In genomic region chr15:92268341-92268740, GRCm38 (mm10) we compare ENCODE assay signal across 27 mouse cellular contexts.
DNase-seq lines count a peak whose midpoint lies in the region; ATAC-seq lines count a peak whose summit lies in the region.
"Had no signal": no experiment of that assay in that cellular context is flagged by ENCODE, and none has a peak within 500 bp of the region (broad histone marks: within the 10 kb centered on the region; RNA-seq: fewer than 3 reads in every experiment).

No protein-coding gene starts in this region.

- H3K4me3 ChIP-seq in embryonic facial prominence, embryonic 14.5 days (ENCODE audit: low read depth, low read length): no peak overlapping the region
- H3K4me3 ChIP-seq in embryonic facial prominence, embryonic 10.5 days: no peak overlapping the region
- no peak overlapping the region for H3K4me3 ChIP-seq in midbrain, embryonic 11.5 days (ENCODE audit: low read depth, low read length)
- no peak overlapping the region for H3K4me3 ChIP-seq in midbrain, embryonic 10.5 days
- no peak overlapping the region for H3K4me3 ChIP-seq in embryonic facial prominence, embryonic 15.5 days (replicated peaks)
- H3K4me3 ChIP-seq in forebrain, embryonic 14.5 days (ENCODE audit: low read depth, low read length): no peak overlapping the region
- H3K4me3 ChIP-seq: embryonic facial prominence, embryonic 12.5 days; forebrain, embryonic 13.5 days; heart, adult 2 months; heart, embryonic 12.5 days; hindbrain, embryonic 12.5 days had no signal

- no peaks in the 10 kb centered on the region for H3K27me3 ChIP-seq in embryonic facial prominence, embryonic 14.5 days (replicated peaks; ENCODE audit: control insufficient read depth, insufficient read depth, low read length)
- no peaks in the 10 kb centered on the region for H3K27me3 ChIP-seq in embryonic facial prominence, embryonic 10.5 days (replicated peaks; ENCODE audit: low read depth, poor library complexity, severe bottlenecking)
- no peaks in the 10 kb centered on the region for H3K27me3 ChIP-seq in midbrain, embryonic 11.5 days (ENCODE audit: control insufficient read depth, insufficient read depth, low read length)
- H3K27me3 ChIP-seq in midbrain, embryonic 10.5 days (ENCODE audit: low read depth, poor library complexity, severe bottlenecking): no peaks in the 10 kb centered on the region
- H3K27me3 ChIP-seq in embryonic facial prominence, embryonic 15.5 days: no peaks in the 10 kb centered on the region
- H3K27me3 ChIP-seq in forebrain, embryonic 14.5 days (replicated peaks; ENCODE audit: control insufficient read depth, insufficient read depth, low read length): no peaks in the 10 kb centered on the region
- H3K27me3 ChIP-seq: embryonic facial prominence, embryonic 12.5 days; forebrain, embryonic 13.5 days; heart, embryonic 12.5 days; hindbrain, embryonic 12.5 days had no signal

- ATAC-seq in embryonic facial prominence, embryonic 14.5 days (ENCODE audit: low read depth): no peak
- ATAC-seq in midbrain, embryonic 11.5 days (ENCODE audit: low FRiP score): no peak
- no peak for ATAC-seq in embryonic facial prominence, embryonic 15.5 days (ENCODE audit: insufficient number of reproducible peaks, low FRiP score, low TSS enrichment, low read depth)
- no peak for ATAC-seq in forebrain, embryonic 14.5 days
- ATAC-seq: CD4-positive, CD25-positive, alpha-beta regulatory T cell, adult 4 months; forebrain, embryonic 13.5 days; hindbrain, embryonic 16.5 days; inflammation-experienced regulatory T-cells, adult 6 months; intestine, postnatal 0 days; Patski had no signal

- DNase-seq in embryonic facial prominence, embryonic 14.5 days (ENCODE audit: low spot score): peak; percentile 36
- no peak for DNase-seq in embryonic facial prominence, embryonic 10.5 days (ENCODE audit: low spot score)
- DNase-seq in midbrain, embryonic 11.5 days (ENCODE audit: low spot score, missing footprints): peak; percentile 6
- DNase-seq in midbrain, embryonic 10.5 days (ENCODE audit: low spot score): no peak
- no peak for DNase-seq in MN1 (ENCODE audit: low spot score)
- no peak for DNase-seq in forebrain, embryonic 14.5 days (ENCODE audit: low spot score)
- DNase-seq: adrenal gland, adult 2 months; adrenal gland, postnatal 25 days; B cell, adult 2 months; cerebellum, adult 11 months; cerebellum, adult 8-10 months; cerebellum, postnatal 14 days; embryo, embryonic 11 days; gastrocnemius, postnatal 10 days; heart, adult 2 months; heart, postnatal 36 days had no signal

- no peak overlapping the region for H3K9ac ChIP-seq in embryonic facial prominence, embryonic 14.5 days (ENCODE audit: low read depth, low read length)
- H3K9ac ChIP-seq in midbrain, embryonic 11.5 days (ENCODE audit: low read length): no peak overlapping the region
- H3K9ac ChIP-seq in embryonic facial prominence, embryonic 15.5 days: no peak overlapping the region
- H3K9ac ChIP-seq in forebrain, embryonic 14.5 days (ENCODE audit: low read length): no peak overlapping the region
- H3K9ac ChIP-seq: embryonic facial prominence, embryonic 12.5 days; forebrain, embryonic 13.5 days; heart, embryonic 12.5 days; hindbrain, embryonic 12.5 days had no signal

- peak overlapping the region; percentile 8; the same call in 1 of the 2 replicates for H3K4me2 ChIP-seq in embryonic facial prominence, embryonic 14.5 days (ENCODE audit: low read depth, low read length)
- H3K4me2 ChIP-seq in midbrain, embryonic 11.5 days: no peak overlapping the region
- H3K4me2 ChIP-seq in embryonic facial prominence, embryonic 15.5 days (replicated peaks): no peak overlapping the region
- H3K4me2 ChIP-seq in forebrain, embryonic 14.5 days (ENCODE audit: low read length): no peak overlapping the region
- H3K4me2 ChIP-seq: embryonic facial prominence, embryonic 12.5 days; forebrain, embryonic 13.5 days; heart, embryonic 12.5 days; hindbrain, embryonic 12.5 days had no signal

- no peaks in the 10 kb centered on the region for H3K36me3 ChIP-seq in embryonic facial prominence, embryonic 14.5 days (ENCODE audit: control insufficient read depth, insufficient read depth, low read length)
- H3K36me3 ChIP-seq in embryonic facial prominence, embryonic 10.5 days (replicated peaks): no peaks in the 10 kb centered on the region
- H3K36me3 ChIP-seq in midbrain, embryonic 11.5 days (ENCODE audit: control insufficient read depth, insufficient read depth, low read length): no peaks in the 10 kb centered on the region
- no peaks in the 10 kb centered on the region for H3K36me3 ChIP-seq in midbrain, embryonic 10.5 days
- no peaks in the 10 kb centered on the region for H3K36me3 ChIP-seq in embryonic facial prominence, embryonic 15.5 days
- H3K36me3 ChIP-seq in forebrain, embryonic 14.5 days (ENCODE audit: control insufficient read depth, insufficient read depth, low read length): no peaks in the 10 kb centered on the region
- H3K36me3 ChIP-seq: embryonic facial prominence, embryonic 12.5 days; G1E; heart, embryonic 12.5 days; hindbrain, embryonic 12.5 days had no signal

- no peaks in the 10 kb centered on the region for H3K9me3 ChIP-seq in embryonic facial prominence, embryonic 14.5 days (ENCODE audit: control insufficient read depth, low read length)
- no peaks in the 10 kb centered on the region for H3K9me3 ChIP-seq in embryonic facial prominence, embryonic 10.5 days
- no peaks in the 10 kb centered on the region for H3K9me3 ChIP-seq in midbrain, embryonic 11.5 days (ENCODE audit: control insufficient read depth, low read length)
- H3K9me3 ChIP-seq in midbrain, embryonic 10.5 days (replicated peaks): no peaks in the 10 kb centered on the region
- H3K9me3 ChIP-seq in embryonic facial prominence, embryonic 15.5 days (replicated peaks): no peaks in the 10 kb centered on the region
- no peaks in the 10 kb centered on the region for H3K9me3 ChIP-seq in forebrain, embryonic 14.5 days (replicated peaks; ENCODE audit: control insufficient read depth, low read length)
- H3K9me3 ChIP-seq: embryonic facial prominence, embryonic 12.5 days; forebrain, embryonic 13.5 days; heart, embryonic 12.5 days; hindbrain, embryonic 12.5 days had no signal

- peak overlapping the region; percentile 46 for H3K27ac ChIP-seq in embryonic facial prominence, embryonic 14.5 days (replicated peaks; ENCODE audit: low read depth, low read length)
- no peak overlapping the region for H3K27ac ChIP-seq in embryonic facial prominence, embryonic 10.5 days (replicated peaks)
- no peak overlapping the region for H3K27ac ChIP-seq in midbrain, embryonic 11.5 days (ENCODE audit: low read depth, low read length)
- no peak overlapping the region for H3K27ac ChIP-seq in midbrain, embryonic 10.5 days (replicated peaks)
- H3K27ac ChIP-seq in embryonic facial prominence, embryonic 15.5 days (replicated peaks): 0 out of 2 replicates have a peak overlapping the region, but pooled peaks have one; percentile 30
- no peak overlapping the region for H3K27ac ChIP-seq in forebrain, embryonic 14.5 days (ENCODE audit: low read depth, low read length)
- H3K27ac ChIP-seq: embryonic facial prominence, embryonic 12.5 days; forebrain, embryonic 13.5 days; heart, adult 2 months; hindbrain, embryonic 12.5 days had no signal

- 39% methylated on average over 3 of the region's 3 CpGs for WGBS in embryonic facial prominence, embryonic 14.5 days
- 41% methylated on average over 3 of the region's 3 CpGs for WGBS in embryonic facial prominence, embryonic 10.5 days
- 26% methylated on average over 3 of the region's 3 CpGs for WGBS in midbrain, embryonic 11.5 days
- WGBS in midbrain, embryonic 10.5 days: 25% methylated on average over 3 of the region's 3 CpGs
- WGBS in embryonic facial prominence, embryonic 15.5 days: 55% methylated on average over 3 of the region's 3 CpGs
- WGBS in forebrain, embryonic 14.5 days: 27% methylated on average over 3 of the region's 3 CpGs

- H3K4me1 ChIP-seq in embryonic facial prominence, embryonic 14.5 days (ENCODE audit: control insufficient read depth, insufficient read depth, low read length): no peaks in the 10 kb centered on the region
- H3K4me1 ChIP-seq in embryonic facial prominence, embryonic 10.5 days: no peaks in the 10 kb centered on the region
- no peaks in the 10 kb centered on the region for H3K4me1 ChIP-seq in midbrain, embryonic 11.5 days (ENCODE audit: control insufficient read depth, insufficient read depth, low read length)
- peaks cover 2% of the 10 kb centered on the region; the same call in 1 of the 2 replicates for H3K4me1 ChIP-seq in midbrain, embryonic 10.5 days
- H3K4me1 ChIP-seq in embryonic facial prominence, embryonic 15.5 days: no peaks in the 10 kb centered on the region
- no peaks in the 10 kb centered on the region for H3K4me1 ChIP-seq in forebrain, embryonic 14.5 days (ENCODE audit: control insufficient read depth, insufficient read depth, low read length)
- H3K4me1 ChIP-seq: forebrain, embryonic 13.5 days; heart, embryonic 12.5 days had no signal

Comparison
In these comparisons a context has a peak if more than half of its experiments do, and no peak if none do; other contexts are left out.
1. DNase-seq: peak in embryonic facial prominence, embryonic 14.5 days (single experiment) and midbrain, embryonic 11.5 days (single experiment); none in embryonic facial prominence, embryonic 10.5 days (single experiment), midbrain, embryonic 10.5 days (single experiment), MN1 (single experiment) and forebrain, embryonic 14.5 days (single experiment).
2. H3K27ac ChIP-seq: peak in embryonic facial prominence, embryonic 14.5 days (single experiment) and embryonic facial prominence, embryonic 15.5 days (single experiment); none in embryonic facial prominence, embryonic 10.5 days (single experiment), midbrain, embryonic 11.5 days (single experiment), midbrain, embryonic 10.5 days (single experiment) and forebrain, embryonic 14.5 days (single experiment).